Mouse (Mus musculus) T-helper 1 cell (primary cell): Measurements from ENCODE around the gene Ttc23.

Source experiments
- in situ Hi-C: fragments of 300-600 bp; cut with MboI, MseI; formaldehyde crosslinking; loops from one replicate; pipeline ENCODE4 v1.15.1; 2025; ENCODE audit warnings: high pct_unique_total_duplicates

Gene Ttc23

DNA sequence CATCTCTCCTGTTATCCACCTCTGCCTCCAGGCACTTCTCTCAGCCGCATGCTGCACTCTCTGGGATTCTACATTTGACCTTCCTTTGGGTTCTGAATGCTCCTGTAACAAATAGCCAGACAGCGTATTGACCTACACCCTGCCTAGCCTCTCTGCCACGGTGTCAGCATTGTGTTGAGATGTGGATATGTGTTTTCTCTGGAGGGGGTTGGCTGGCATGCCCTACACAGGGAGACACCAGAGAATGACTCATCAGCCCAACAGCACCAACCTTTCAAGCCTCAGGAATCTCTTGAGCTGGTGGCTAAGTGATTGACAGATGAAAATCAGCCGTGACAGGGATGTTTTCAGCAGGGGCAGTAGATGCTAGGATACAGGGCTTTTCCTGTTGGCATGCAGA, 153.8 kb downstream of the Ttc23 start:
- in situ Hi-C loops, result loop anchor here (5.0 kb wide), 2 partner anchors 151 to 326 kb away; partner anchors contain the start of gene Igf1r

DNA sequence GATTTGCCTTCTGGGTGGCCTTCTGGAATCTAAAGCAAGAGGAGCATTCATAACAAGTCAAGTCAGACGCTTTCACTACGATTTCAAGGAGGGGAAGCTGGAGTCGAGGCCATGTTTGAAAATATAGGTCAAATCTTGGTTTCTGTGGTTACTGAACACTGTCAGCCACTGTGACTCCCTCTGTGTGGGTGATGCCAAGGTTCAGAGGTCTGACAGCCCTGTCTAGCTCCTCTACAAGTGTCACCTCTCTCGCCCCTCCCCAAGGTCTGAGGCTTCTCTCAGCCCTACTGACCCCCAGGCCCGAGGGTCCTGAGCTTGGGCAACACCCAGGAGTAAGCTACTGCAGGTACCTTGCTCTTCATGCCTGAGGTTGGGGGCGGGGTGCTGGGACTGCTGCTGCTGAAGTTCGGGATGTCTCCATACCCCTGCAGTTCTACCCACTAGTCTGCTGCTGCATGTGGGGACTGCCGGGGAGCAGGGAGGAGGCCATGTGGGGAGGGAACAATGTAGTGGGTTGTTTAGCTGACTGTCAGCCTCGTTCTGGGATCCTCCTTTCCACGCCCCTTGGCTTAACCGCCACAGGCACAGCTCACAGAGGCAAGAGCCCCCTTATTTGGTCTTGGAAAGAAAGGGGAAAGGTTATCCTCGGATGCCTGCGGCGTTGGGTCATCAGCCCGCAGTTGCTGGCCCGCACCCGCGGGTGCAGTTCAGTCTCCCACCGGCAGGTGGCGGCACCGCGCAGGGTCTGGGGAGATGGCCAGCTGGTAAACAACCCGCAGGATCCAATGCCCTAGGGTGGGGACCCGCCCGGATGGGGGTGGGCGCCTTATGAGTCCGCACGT, 156.0 kb downstream of the Ttc23 start:
- in situ Hi-C loops, result loop anchor here (5.0 kb wide), 2 partner anchors 149 to 324 kb away; partner anchors contain the start of gene Igf1r

DNA sequence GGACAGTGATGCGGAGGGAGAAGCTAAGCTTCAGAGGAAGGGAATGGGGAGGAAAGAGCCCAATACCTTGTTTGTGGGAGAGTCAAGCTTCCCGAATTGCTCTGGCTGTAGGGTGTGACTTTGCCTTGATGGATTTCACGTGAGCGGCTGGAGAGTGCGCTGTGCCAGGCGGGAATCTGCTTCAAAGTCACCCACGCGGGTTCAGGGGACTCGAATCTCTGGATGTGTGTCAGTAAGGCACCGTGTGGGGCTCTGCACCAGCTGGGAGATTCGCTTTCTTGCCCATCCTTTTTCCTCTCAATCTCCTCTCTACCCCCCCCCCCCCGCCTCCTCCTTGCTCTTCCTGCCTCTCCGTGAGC, 156.6 kb downstream of the Ttc23 start:
- in situ Hi-C loops, result loop anchor here (5.0 kb wide), 2 partner anchors 148 to 323 kb away; partner anchors contain the start of gene Igf1r
